Mouse (Mus musculus) mammary gland, adult 2 months (tissue): Measurements from ENCODE around the gene Tfap2b. TPM values are rescaled to one million over a fixed set of nuclear protein-coding genes. Genes with fewer than 3 reads are reported as not detected.

Experiments used
- polyA plus RNA-seq: library from polyadenylated mRNA; depleted of rRNA; stranded (reverse); fragments of >200 nt; gene quantifications from 2 replicates; pipeline ENCODE4 v1.2.3, GENCODE M21; 2012; ENCODE audit warnings: low replicate concordance; rRNA removed

Gene Tfap2b
- polyA plus RNA-seq, result 17.4 and 38.6 TPM in 2 replicates

DNA sequence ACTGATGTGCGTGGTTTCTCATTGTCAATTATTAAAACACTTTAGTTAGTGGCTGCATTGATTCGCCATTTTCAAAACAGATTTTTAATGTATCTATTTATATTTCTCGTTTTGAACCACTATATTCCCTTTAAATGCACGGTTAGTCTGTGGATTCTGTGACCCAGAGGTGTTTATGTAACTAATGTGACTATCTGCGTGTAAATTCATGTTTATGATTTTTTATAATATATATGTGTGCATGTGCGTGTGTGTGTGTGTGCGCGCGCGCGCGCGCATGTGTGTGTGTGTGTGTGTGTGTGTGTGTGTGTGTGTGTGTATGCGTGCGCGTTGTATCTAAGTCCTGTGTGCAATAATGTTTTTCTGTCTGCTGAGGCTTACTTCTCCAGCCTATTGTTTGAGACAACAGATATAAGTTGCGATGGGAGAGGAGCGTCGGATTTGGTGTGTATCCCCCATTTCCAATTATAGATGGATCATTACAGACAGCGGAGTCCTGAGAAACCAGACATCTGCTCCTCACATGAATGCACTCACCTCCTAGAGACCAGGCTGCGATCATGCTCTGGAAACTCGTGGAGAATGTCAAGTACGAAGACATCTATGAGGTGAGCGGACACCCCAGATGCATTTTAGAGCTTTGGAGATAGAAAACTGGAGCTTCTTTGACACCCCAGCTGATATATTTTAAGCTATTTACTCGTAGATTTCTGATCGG, at the start of gene Tfap2b:
Gene Tfap2b (plus strand): TSS at position 274 of the 718 bp plus-strand sequence.

Other genes starting within 250 kb of the Tfap2b start
- not detected in 2 replicates for gene Tfap2d, start 105.9 kb upstream of the Tfap2b start, polyA plus RNA-seq